Mouse (Mus musculus) ES-E14 (cell line): ENCODE data around the gene Thoc7. TPM values are rescaled to one million over a fixed set of nuclear protein-coding genes. Genes with fewer than 3 reads are reported as not detected.

Source experiments
- DNase-seq: peaks from one replicate; pipeline ENCODE4 v3.0.0-alpha.2; 2013; ENCODE audit warnings: low read depth, low spot score
- H3K27ac ChIP-seq: 2 replicates; pipeline ENCODE4 v1.5.1; 2012; ENCODE audit warnings: low read depth, mild to moderate bottlenecking, low read length, moderate library complexity, mixed read lengths; ENCODE audit not compliant: poor library complexity, insufficient read depth, severe bottlenecking
- H3K36me3 ChIP-seq: 2 replicates; pipeline ENCODE4 v1.6.1; 2012; ENCODE audit warnings: mild to moderate bottlenecking, low read length, moderate library complexity, mixed read lengths; ENCODE audit not compliant: control insufficient read depth, poor library complexity, insufficient read depth, severe bottlenecking
- H3K4me1 ChIP-seq, 2 experiments: fragments of 150-350 bp in 1 of 2; sonication (generic) in 1 of 2; 2 replicates each; pipeline ENCODE4 v1.6.1; 2012; ENCODE audit warnings: low read length in 2 of 2, mild to moderate bottlenecking in 1 of 2, mixed read lengths in 1 of 2; ENCODE audit not compliant: control insufficient read depth in 2 of 2, insufficient read depth in 2 of 2, poor library complexity in 1 of 2
- H3K4me3 ChIP-seq, 2 experiments: fragments of 150-350 bp in 1 of 2; sonication (generic) in 1 of 2; 2 replicates each; pipeline ENCODE4 v1.5.1; 2012; ENCODE audit warnings: low read length in 2 of 2, low read depth in 1 of 2, mild to moderate bottlenecking in 1 of 2, mixed read lengths in 1 of 2; ENCODE audit not compliant: insufficient read depth in 1 of 2, poor library complexity in 1 of 2, severe bottlenecking in 1 of 2
- H3K9ac ChIP-seq: 2 replicates; pipeline ENCODE4 v1.6.1; 2012; ENCODE audit warnings: low read depth, mild to moderate bottlenecking, low read length, mixed read lengths; ENCODE audit not compliant: poor library complexity, insufficient read depth, severe bottlenecking
- H3K9me3 ChIP-seq: fragments of 150-350 bp; sonication (generic); 2 replicates; pipeline ENCODE4 v1.6.1; 2012; ENCODE audit warnings: low read depth, mild to moderate bottlenecking, low read length; ENCODE audit not compliant: control insufficient read depth, insufficient read depth
- CHD2 ChIP-seq: IDR thresholded peaks from 2 replicates; pipeline ENCODE4 v1.6.1; 2014; ENCODE audit warnings: mild to moderate bottlenecking, low read depth, low read length, inconsistent platforms
- HCFC1 ChIP-seq: IDR thresholded peaks from 2 replicates; pipeline ENCODE4 v1.6.1; 2012; ENCODE audit warnings: low read length, inconsistent platforms, borderline replicate concordance; ENCODE audit not compliant: insufficient read depth
- MAFK ChIP-seq: IDR thresholded peaks from 2 replicates; pipeline ENCODE4 v1.6.1; 2014; ENCODE audit warnings: mild to moderate bottlenecking, low read depth, low read length, inconsistent platforms; ENCODE audit not compliant: insufficient read depth
- ZC3H11A ChIP-seq: IDR thresholded peaks from 2 replicates; pipeline ENCODE4 v1.6.1; 2012; ENCODE audit warnings: low read depth, mild to moderate bottlenecking, inconsistent platforms, low read length, borderline replicate concordance
- ZNF384 ChIP-seq: IDR thresholded peaks from 2 replicates; pipeline ENCODE4 v1.6.1; 2012; ENCODE audit warnings: low read depth, low read length, inconsistent platforms
- in situ Hi-C, 2 experiments: fragments of 600-800 bp; cut with MboI; formaldehyde crosslinking; loops; one replicate each; pipeline ENCODE4 v1.15.1; 2025; ENCODE audit warnings: low sequenced_read_pairs in 2 of 2, inconsistent platforms in 1 of 2; ENCODE audit not compliant: unreplicated experiment in 2 of 2
- total RNA-seq: library from RNA; depleted of rRNA; stranded (reverse); fragments of 300-350 nt; gene quantifications from 2 replicates; pipeline ENCODE4 v1.2.3, GENCODE M21; 2012

Gene Thoc7
- total RNA-seq, 1 experiment: 66.7 TPM

DNA sequence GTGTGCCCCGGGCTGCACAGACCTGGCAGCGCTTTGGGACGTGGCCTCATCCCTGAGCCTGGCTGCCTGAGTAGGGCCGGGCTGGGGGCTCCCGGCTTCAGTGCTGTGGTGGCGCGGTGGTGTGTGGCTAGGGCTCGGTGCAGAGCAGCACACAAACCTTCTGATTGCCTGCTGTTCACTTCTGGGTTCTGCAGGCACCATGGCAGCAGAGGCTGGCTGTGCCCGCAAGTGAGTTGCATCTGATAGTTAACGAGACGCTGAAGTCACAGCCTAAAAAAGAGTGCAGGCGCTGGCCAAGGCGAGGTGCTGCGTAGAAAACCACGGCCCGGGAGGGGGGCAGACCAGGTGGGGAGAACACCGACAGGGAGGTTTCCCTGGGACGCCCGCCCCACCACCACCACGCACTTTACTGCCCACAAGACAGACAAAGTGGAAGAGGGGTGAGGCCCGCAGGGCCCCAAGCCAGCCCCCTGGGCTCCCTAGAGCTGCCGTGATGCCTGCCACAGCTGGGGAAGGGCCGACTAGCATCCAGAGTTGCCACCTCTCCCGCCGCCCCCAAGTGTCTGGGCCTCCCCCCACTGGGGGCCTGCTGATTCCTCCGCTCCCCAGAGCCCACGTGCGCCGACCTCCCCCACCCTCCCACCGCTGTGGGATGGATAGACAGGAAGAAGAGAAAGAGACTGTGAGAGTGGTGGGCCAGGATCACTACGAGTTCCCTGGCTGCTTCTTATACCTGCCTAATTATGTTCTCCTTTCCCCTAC lies 28.2 kb downstream of the Thoc7 start:
- DNase-seq: no peak
- no peaks in the 10 kb centered on the region for H3K36me3 ChIP-seq
- H3K4me1 ChIP-seq: no peaks in the 10 kb centered on the region
- H3K4me3 ChIP-seq: peak overlapping the region; percentile 4 to 49
- H3K9ac ChIP-seq: peak overlapping the region; percentile 40; the same call in 1 of the 2 replicates
- TF ChIP-seq CHD2 (no peak), MAFK (no peak), HCFC1 (no peak), ZNF384 (no peak), ZC3H11A (no peak)
- H3K9me3 ChIP-seq: peaks cover 4% of the 10 kb centered on the region; the same call in 1 of the 2 replicates
- H3K27ac ChIP-seq: no peak overlapping the region
- in situ Hi-C loops: loop anchor here in 1 of 2 experiments (25.0 kb wide), 1 partner anchor 1346 kb away; no protein-coding TSS in a partner anchor

DNA sequence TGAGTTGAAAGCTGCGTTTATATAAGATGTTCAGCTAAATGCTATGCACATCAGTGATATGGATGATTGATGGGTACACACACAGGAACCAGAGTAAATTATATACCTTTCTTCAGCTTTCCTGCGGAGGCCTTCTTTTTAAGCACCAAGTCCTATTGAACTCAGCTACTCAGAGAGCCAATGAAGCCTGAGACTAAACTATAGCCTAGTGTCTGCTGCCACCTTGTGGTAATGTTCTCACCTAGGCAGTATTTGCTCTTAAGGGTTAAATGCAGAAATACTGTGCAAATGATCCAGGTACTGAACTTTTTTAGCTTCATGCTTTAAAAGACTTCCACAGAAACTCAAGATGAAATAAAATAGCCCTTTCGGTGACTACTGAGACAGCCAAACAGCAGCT lies 44.0 kb downstream of the Thoc7 start:
- Histone ChIP-seq H3K4me1 (peaks cover 0 to 4% of the 10 kb centered on the region in 2 experiments; a peak in 1 of 4 replicates), H3K4me3 (no peak overlapping the region), H3K36me3 (no peaks in the 10 kb centered on the region), H3K27ac (no peak overlapping the region), H3K9me3 (no peaks in the 10 kb centered on the region; the same call in 1 of the 2 replicates), H3K9ac (no peak overlapping the region)
- DNase-seq: peak; percentile 61
- TF ChIP-seq ZC3H11A (peak; percentile 98), MAFK (no peak)
- in situ Hi-C loops: loop anchor here (5.0 to 10.0 kb wide), 2 partner anchors 560 to 563 kb away; no protein-coding TSS in a partner anchor

DNA sequence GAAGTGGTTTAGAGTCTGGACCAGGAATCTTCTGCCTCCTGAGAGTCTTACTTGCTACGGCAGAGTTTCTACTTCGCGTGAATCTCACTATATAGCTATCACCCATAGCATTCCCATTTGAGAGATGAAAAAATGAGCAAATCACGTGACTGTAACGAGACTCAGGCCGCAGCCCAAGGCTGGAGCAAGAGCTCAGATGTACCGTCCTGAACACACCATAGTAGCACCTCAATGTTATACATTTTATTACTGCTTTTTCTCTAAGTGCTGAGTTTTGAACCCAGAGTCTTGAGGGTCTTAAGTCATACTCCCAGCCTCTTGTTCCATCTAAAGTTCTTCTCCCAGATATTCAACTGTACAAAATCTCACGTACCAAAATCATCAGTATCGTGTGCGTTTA lies 44.4 kb downstream of the Thoc7 start:
- H3K4me1 ChIP-seq: peaks cover 0 to 4% of the 10 kb centered on the region in 2 experiments; a peak in 1 of 4 replicates
- H3K9ac ChIP-seq: no peak overlapping the region
- H3K36me3 ChIP-seq: no peaks in the 10 kb centered on the region
- DNase-seq: no peak
- H3K9me3 ChIP-seq: peaks cover 4% of the 10 kb centered on the region; the same call in 1 of the 2 replicates
- no peak for TF ChIP-seq CHD2
- TF ChIP-seq ZC3H11A: no peak
- TF ChIP-seq MAFK: no peak
- no peak for TF ChIP-seq ZNF384
- no peak for TF ChIP-seq HCFC1
- H3K4me3 ChIP-seq: no peak overlapping the region
- H3K27ac ChIP-seq: no peak overlapping the region
- in situ Hi-C loops: loop anchor here (5.0 to 10.0 kb wide), 2 partner anchors 560 to 562 kb away; no protein-coding TSS in a partner anchor

DNA sequence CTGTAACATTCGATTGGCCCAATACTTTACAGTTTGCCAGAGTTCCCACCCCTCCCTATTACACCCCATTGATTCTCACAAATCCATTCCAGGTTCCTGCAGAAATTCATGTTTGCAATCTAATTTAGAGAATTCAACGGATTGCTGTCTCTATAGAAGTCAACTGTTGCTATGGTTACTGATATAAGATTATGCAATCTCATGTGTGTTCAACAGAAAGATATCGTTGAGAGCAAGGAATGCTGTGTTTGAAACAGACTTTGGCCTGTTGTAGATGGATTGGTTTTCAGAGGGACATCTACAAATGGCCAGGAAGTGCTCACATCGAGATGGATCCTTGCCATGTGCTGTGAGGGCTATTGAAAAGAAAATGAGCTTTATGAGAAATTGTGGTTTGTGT lies 46.4 kb downstream of the Thoc7 start:
- Histone ChIP-seq H3K9me3 (peaks cover 9% of the 10 kb centered on the region), H3K36me3 (no peaks in the 10 kb centered on the region), H3K4me1 (peaks cover 0 to 4% of the 10 kb centered on the region in 2 experiments; a peak in 1 of 4 replicates), H3K27ac (no peak overlapping the region), H3K4me3 (no peak overlapping the region), H3K9ac (no peak overlapping the region)
- in situ Hi-C loops: loop anchor here (5.0 to 10.0 kb wide), 2 partner anchors 558 to 560 kb away; no protein-coding TSS in a partner anchor
- DNase-seq: no peak
- TF ChIP-seq CHD2: no peak
